Comparison of ENCODE assay signal across 9 mouse cellular contexts in the genomic region with DNA sequence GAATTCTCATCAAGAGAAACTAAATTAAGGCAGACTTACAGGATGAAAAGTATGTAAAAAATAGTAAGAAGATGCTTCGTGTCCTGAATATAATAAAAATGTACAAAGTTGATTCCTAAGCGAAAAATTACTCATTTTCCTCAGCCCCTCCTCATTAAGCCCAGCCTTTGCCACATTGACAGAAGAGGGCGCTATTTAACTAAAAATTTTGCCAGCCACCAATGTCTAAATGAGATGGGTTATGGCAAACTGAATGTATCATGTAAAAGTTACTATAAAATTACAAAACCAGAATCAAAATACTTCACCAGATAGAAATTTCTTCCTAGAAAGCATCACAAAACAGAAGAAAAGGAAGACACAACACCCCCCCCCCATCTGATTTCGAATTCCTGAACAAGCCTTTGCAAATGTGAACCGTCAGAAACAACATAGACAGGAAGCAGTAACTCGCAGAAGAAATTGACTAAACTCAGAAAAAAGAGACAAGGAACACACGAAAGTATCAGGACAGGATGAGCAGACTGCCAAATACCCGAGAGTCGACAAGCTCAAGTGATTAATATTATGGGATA.
DNase-seq lines count a peak whose midpoint lies in the region; TF ChIP-seq lines count a peak whose summit lies in the region.
"Had no signal": no experiment of that assay in that cellular context is flagged by ENCODE, and none has a peak within 500 bp of the region (broad histone marks: within the 10 kb centered on the region; RNA-seq: fewer than 3 reads in every experiment).

No protein-coding gene starts in this region.

- intact Hi-C loops in left cerebral cortex, adult 2 months (cut with DNase I), result loop anchor here (1.0 to 5.0 kb wide), 4 partner anchors 162 to 376 kb away; a partner anchor contains a TSS
- intact Hi-C loops in left cerebral cortex, postnatal 4 days (cut with DNase I), result loop anchor here (2.0 to 10.0 kb wide), 4 partner anchors 104 to 376 kb away; a partner anchor contains a TSS

- peak; percentile 11 for DNase-seq in adrenal gland, postnatal 10 days
- no peak for DNase-seq in adrenal gland, postnatal 25 days
- DNase-seq in left cerebral cortex, adult 2 months (ENCODE audit: extremely low spot score in 1 of 2, low spot score in 2 of 2), result peak; percentile 12 to 16
- no peak for DNase-seq in left cerebral cortex, adult 8-10 months (ENCODE audit: low spot score in 2 of 2)
- DNase-seq in c-Kit-positive CD71-positive TER-119-negative erythroid progenitor cells, embryonic 14.5 days (ENCODE audit: low read depth), result peak; percentile 0
- peak; percentile 3 for DNase-seq in left cerebral cortex, postnatal 4 days
- DNase-seq in urinary bladder, postnatal 25 days (ENCODE audit: low spot score), result no peak
- no peak for DNase-seq in MN1 (ENCODE audit: low spot score)

- TF ChIP-seq CTCF in left cerebral cortex, adult 2 months (IDR thresholded peaks at IDR 0.05), result peak; percentile 72

- no peak overlapping the region for H3K27ac ChIP-seq in left cerebral cortex, adult 2 months
- H3K27ac ChIP-seq: midbrain, embryonic 12.5 days had no signal

- H3K4me3 ChIP-seq in left cerebral cortex, adult 2 months, result no peak overlapping the region
- H3K4me3 ChIP-seq: midbrain, embryonic 12.5 days had no signal

Comparison
In these comparisons a context has a peak if more than half of its experiments do, and no peak if none do; other contexts are left out.
1. DNase-seq: peak in adrenal gland, postnatal 10 days (single experiment), left cerebral cortex, adult 2 months (2 of 2), c-Kit-positive CD71-positive TER-119-negative erythroid progenitor cells, embryonic 14.5 days (single experiment) and left cerebral cortex, postnatal 4 days (single experiment); none in adrenal gland, postnatal 25 days (single experiment), left cerebral cortex, adult 8-10 months (0 of 2), urinary bladder, postnatal 25 days (single experiment) and MN1 (single experiment).